Mouse (Mus musculus) neural tube, embryonic 11.5 days (tissue): ENCODE measurements around the gene Camta1. TPM values are rescaled to one million over a fixed set of nuclear protein-coding genes. Genes with fewer than 3 reads are reported as not detected.
A peak's percentile ranks its signal among the peaks of the same experiment; 100 is the strongest.

ENCODE experiments used
- ATAC-seq: fragments of 200-750 bp; cut with Nextera tagmentation; 2 replicates; pipeline ENCODE4 v1.8.0; 2017; ENCODE audit warnings: moderate number of reproducible peaks, mild to moderate bottlenecking, moderate TSS enrichment, moderate library complexity; ENCODE audit not compliant: insufficient read depth, low FRiP score, low TSS enrichment
- DNase-seq: peaks from one replicate; pipeline ENCODE4 v3.0.0-alpha.2; 2015; ENCODE audit warnings: low spot score
- H3K27ac ChIP-seq: fragments of 300-500 bp; sonication (generic); 2 replicates; pipeline ENCODE4 v1.5.1; 2014; ENCODE audit warnings: low read depth, mild to moderate bottlenecking, low read length
- H3K27me3 ChIP-seq: fragments of 300-500 bp; sonication (generic); 2 replicates; pipeline ENCODE4 v1.6.1; 2014; ENCODE audit warnings: mild to moderate bottlenecking, low read length, mixed read lengths; ENCODE audit not compliant: control insufficient read depth, insufficient read depth
- H3K36me3 ChIP-seq: fragments of 300-500 bp; sonication (generic); 2 replicates; pipeline ENCODE4 v1.6.1; 2014; ENCODE audit warnings: mild to moderate bottlenecking, low read length, moderate library complexity, mixed read lengths; ENCODE audit not compliant: control insufficient read depth, insufficient read depth
- H3K4me1 ChIP-seq: fragments of 300-500 bp; sonication (generic); 2 replicates; pipeline ENCODE4 v1.6.1; 2014; ENCODE audit warnings: low read length, mixed read lengths; ENCODE audit not compliant: control insufficient read depth, insufficient read depth
- H3K4me2 ChIP-seq: fragments of 300-500 bp; sonication (generic); 2 replicates; pipeline ENCODE4 v1.6.1; 2014; ENCODE audit warnings: low read depth, mild to moderate bottlenecking, moderate library complexity
- H3K4me3 ChIP-seq: fragments of 300-500 bp; sonication (generic); 2 replicates; pipeline ENCODE4 v1.5.1; 2014; ENCODE audit warnings: low read depth, low read length
- H3K9ac ChIP-seq: fragments of 300-500 bp; sonication (generic); 2 replicates; pipeline ENCODE4 v1.6.1; 2014; ENCODE audit warnings: mild to moderate bottlenecking, low read length
- H3K9me3 ChIP-seq: fragments of 300-500 bp; sonication (generic); 2 replicates; pipeline ENCODE4 v1.6.1; 2016; ENCODE audit warnings: low read length; ENCODE audit not compliant: control insufficient read depth
- WGBS: fragments of 180-500 bp; shearing (Covaris S2); extraction: QIAGEN DNeasy Blood & Tissue Kit; methylation state at CpG from one replicate; pipeline ENCODE4 v1.1.7; 2014; 5-methylcytosine and 5-hydroxymethylcytosine counted together
- polyA plus RNA-seq: library from polyadenylated mRNA; unstranded; fragments of >200 nt; fragmentation: Nextera tagmentation; extraction: Ambion mirVana; gene quantifications from 2 replicates; pipeline ENCODE4 v1.2.1, GENCODE M21; 2014

The Camta1 gene
- polyA plus RNA-seq, 1 experiment from 2014 or later = 131 TPM

GRCm38 (mm10) chr4:151139053-151139840 is 722.4 kb downstream of the Camta1 start:
- Histone ChIP-seq H3K36me3 (no peaks in the 10 kb centered on the region), H3K9me3 (no peaks in the 10 kb centered on the region; the same call in 1 of the 2 replicates), H3K4me3 (no peak overlapping the region), H3K9ac (peak overlapping the region; percentile 38; the same call in 1 of the 2 replicates), H3K4me2 (peak overlapping the region; percentile 35), H3K4me1 (peaks cover 24% of the 10 kb centered on the region), H3K27ac (peak overlapping the region; percentile 92), H3K27me3 (no peaks in the 10 kb centered on the region)
- DNase-seq (peak; percentile 89), ATAC-seq (peak; percentile 16; the same call in 1 of the 2 replicates)
- 7% methylated on average over 20 of the region's 20 CpGs for WGBS

DNA sequence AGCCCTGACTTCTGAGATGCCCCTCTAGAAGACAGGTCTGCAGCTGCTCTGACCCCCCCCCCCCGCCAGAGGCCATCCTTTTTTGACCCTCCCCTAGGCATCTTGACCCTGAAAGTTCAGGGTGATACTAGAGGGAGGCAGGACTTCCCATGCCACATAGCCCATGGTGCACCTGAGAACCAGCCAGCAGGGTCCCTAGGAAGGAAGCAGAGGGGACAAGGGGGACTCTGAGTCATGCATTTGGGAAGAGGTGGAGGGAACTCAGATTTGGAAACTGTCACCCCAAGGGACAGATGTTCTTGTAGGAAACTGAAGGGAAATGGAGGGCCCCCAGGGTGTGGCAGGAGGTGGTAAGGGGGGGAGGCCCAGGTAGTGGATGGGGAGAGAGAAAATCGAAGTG is 723.1 kb downstream of the Camta1 start:
- peak overlapping the region; percentile 92; the same call in 1 of the 2 replicates for H3K27ac ChIP-seq

DNA sequence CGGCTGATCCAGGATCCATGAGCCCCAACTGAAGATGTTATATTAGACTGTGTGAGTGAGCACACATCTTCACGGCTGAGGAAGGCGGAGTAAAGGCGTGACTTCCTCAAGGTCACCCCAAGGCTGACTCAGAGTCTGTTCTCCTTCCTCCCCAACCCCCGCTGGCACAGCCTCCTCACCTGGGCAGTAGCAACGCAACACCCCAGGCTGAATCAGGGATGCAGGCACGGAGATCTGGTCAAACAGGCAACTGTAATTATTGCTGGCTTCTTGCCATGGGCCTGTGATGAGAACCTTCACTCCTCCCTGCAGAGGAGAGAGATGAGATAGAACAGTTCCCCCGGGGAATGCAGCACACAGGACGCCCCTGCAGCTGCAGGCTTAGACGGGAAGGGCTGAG is 723.5 kb downstream of the Camta1 start:
- Histone ChIP-seq H3K27ac (0 out of 2 replicates have a peak overlapping the region, but pooled peaks have one; percentile 50), H3K9me3 (no peaks in the 10 kb centered on the region), H3K4me2 (0 out of 2 replicates have a peak overlapping the region, but pooled peaks have one; percentile 10), H3K9ac (no peak overlapping the region), H3K4me3 (no peak overlapping the region), H3K36me3 (no peaks in the 10 kb centered on the region), H3K4me1 (peaks cover 24% of the 10 kb centered on the region), H3K27me3 (no peaks in the 10 kb centered on the region)
- 29% methylated on average over 10 of the region's 10 CpGs for WGBS
- DNase-seq = no peak
- ATAC-seq = no peak

More for the DNA sequence above, 723.1 kb downstream of the Camta1 start:
- no peak for ATAC-seq
- Histone ChIP-seq H3K9ac (no peak overlapping the region; the same call in 1 of the 2 replicates), H3K4me3 (no peak overlapping the region), H3K4me1 (peaks cover 24% of the 10 kb centered on the region), H3K27me3 (no peaks in the 10 kb centered on the region), H3K36me3 (no peaks in the 10 kb centered on the region), H3K9me3 (no peaks in the 10 kb centered on the region), H3K4me2 (peak overlapping the region; percentile 35)
- DNase-seq = no peak
- WGBS = 31% methylated on average over 2 of the region's 2 CpGs

DNA sequence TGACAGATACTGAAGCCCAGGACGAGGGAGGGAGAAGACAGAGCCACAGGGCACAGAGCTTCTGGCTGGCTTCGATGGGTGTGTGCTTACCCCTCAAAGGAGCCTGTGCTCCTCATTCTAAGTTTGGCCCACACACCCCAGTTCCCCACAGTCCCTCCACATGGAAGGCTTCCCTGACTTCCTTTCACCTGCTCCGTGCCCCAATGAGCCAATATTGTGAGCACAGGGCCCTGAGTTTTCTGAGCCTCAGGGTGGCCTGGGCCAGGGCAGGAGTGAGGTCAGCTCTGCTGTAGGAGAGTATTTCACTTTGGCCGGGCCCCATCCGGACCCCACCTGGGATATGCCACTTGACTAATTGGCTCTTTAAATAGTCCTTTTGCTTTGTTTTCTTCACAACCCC is 724.0 kb downstream of the Camta1 start:
- Histone ChIP-seq H3K9me3 (no peaks in the 10 kb centered on the region), H3K27ac (no peak overlapping the region), H3K4me3 (no peak overlapping the region), H3K9ac (no peak overlapping the region), H3K36me3 (no peaks in the 10 kb centered on the region), H3K4me2 (no peak overlapping the region), H3K27me3 (no peaks in the 10 kb centered on the region), H3K4me1 (peaks cover 24% of the 10 kb centered on the region)
- ATAC-seq (no peak), DNase-seq (no peak)
- 64% methylated on average over 5 of the region's 5 CpGs for WGBS

- Histone ChIP-seq H3K4me1 (peaks cover 21% of the 10 kb centered on the region), H3K27me3 (no peaks in the 10 kb centered on the region), H3K4me3 (no peak overlapping the region), H3K4me2 (no peak overlapping the region), H3K9me3 (no peaks in the 10 kb centered on the region), H3K36me3 (no peaks in the 10 kb centered on the region), H3K9ac (no peak overlapping the region), H3K27ac (no peak overlapping the region)
- WGBS = 90% methylated on average over 8 of the region's 8 CpGs
- DNase-seq = no peak
- ATAC-seq = no peak
Observed at GRCm38 (mm10) chr4:151135491-151135890, 726.2 kb downstream of the Camta1 start.

DNA sequence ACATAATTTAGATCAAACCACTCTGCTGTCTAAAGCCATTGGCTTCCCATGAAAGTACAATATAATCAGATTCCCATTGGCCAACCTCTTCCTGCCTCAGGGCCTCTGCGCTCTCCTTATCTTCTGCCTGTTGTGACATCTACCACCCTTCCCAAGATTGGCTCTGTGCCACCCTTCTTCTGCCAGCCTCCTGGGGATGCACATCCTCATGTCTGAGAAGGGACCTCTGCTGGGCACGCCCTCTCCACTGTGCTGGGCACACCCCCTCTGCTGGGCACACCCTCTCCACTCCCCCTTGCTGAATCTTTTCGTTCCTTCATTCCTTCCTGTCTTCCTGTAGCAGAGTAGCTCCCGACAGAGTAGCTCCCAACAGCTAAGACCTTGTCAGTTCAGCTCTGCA is 727.9 kb downstream of the Camta1 start:
- 78% methylated on average over 4 of the region's 4 CpGs for WGBS
- Histone ChIP-seq H3K4me1 (peaks cover 19% of the 10 kb centered on the region), H3K36me3 (no peaks in the 10 kb centered on the region), H3K9me3 (no peaks in the 10 kb centered on the region), H3K4me2 (no peak overlapping the region), H3K9ac (no peak overlapping the region), H3K4me3 (no peak overlapping the region), H3K27me3 (no peaks in the 10 kb centered on the region), H3K27ac (no peak overlapping the region)
- DNase-seq (no peak), ATAC-seq (no peak)

- Histone ChIP-seq H3K27ac (no peak overlapping the region), H3K4me3 (no peak overlapping the region), H3K9me3 (no peaks in the 10 kb centered on the region), H3K4me2 (no peak overlapping the region), H3K9ac (no peak overlapping the region), H3K36me3 (no peaks in the 10 kb centered on the region), H3K27me3 (no peaks in the 10 kb centered on the region), H3K4me1 (peaks cover 21% of the 10 kb centered on the region)
- no peak for DNase-seq
- ATAC-seq = no peak
- 76% methylated on average over 9 of the region's 9 CpGs for WGBS
Observed at GRCm38 (mm10) chr4:151132493-151132892, 729.2 kb downstream of the Camta1 start.

DNA sequence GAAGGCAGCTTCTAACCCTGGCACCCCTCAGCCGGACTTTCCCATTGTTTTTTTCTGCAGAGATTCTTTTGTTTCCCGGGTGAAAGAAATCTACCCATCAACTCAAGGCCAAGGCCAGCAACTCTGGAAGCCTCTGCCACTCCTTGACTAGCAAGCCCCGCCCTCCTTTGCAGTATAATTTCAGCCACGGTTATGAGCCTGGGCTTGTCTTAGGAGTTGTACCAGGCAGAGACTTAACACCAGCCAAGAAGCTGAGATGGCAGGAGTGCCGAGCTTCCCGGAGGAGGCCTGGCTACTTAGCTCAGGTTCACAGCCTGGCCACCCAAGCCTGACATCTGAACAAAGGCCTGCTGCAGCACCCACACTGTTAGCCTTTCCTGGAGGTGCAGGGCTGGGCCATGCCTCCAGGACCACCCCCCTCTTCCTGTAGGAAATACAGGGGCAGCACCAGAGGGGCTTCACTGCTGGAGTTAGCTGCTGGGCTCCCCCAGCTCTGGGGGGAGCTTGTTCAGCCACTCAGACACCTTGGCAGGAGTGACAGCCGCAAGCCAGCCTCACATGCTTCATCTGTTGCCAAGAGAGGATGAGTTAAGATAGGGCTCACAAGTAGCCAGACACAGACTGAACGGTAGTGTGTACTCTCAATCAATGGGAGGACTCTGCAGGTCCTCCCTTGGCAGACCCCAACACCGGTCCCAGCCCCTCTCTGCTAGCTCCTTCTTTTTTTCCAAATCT is 730.8 kb downstream of the Camta1 start:
- ATAC-seq (no peak), DNase-seq (no peak)
- Histone ChIP-seq H3K9me3 (no peaks in the 10 kb centered on the region), H3K36me3 (no peaks in the 10 kb centered on the region), H3K9ac (peak overlapping the region; percentile 29; the same call in 1 of the 2 replicates), H3K4me1 (peaks cover 28% of the 10 kb centered on the region), H3K27me3 (no peaks in the 10 kb centered on the region), H3K27ac (no peak overlapping the region), H3K4me2 (no peak overlapping the region), H3K4me3 (no peak overlapping the region)
- whole genome bisulfite sequencing = 72% methylated on average over 9 of the region's 9 CpGs
